Mouse (Mus musculus) left cerebral cortex, postnatal 36 days (tissue): ENCODE results near the gene Frrs1. TPM values are rescaled to one million over a fixed set of nuclear protein-coding genes. Genes with fewer than 3 reads are reported as not detected.

Source experiments
- DNase-seq, 2 experiments: peaks; one replicate each; pipeline ENCODE4 v3.0.0; 2021 to 2022; ENCODE audit warnings: low spot score in 2 of 2, mixed read lengths in 1 of 2
- intact Hi-C: fragments of 180-260 bp; cut with DNase I; formaldehyde crosslinking; loops from one replicate; pipeline ENCODE4 v1.15.1; 2025
- total RNA-seq, 2 experiments: library from RNA; stranded (reverse); gene quantifications; 2 replicates each; pipeline ENCODE4 v1.2.3; 2021

The Frrs1 gene
- total RNA-seq, 2 experiments from 2014 or later = 1.6 to 1.8 TPM

DNA sequence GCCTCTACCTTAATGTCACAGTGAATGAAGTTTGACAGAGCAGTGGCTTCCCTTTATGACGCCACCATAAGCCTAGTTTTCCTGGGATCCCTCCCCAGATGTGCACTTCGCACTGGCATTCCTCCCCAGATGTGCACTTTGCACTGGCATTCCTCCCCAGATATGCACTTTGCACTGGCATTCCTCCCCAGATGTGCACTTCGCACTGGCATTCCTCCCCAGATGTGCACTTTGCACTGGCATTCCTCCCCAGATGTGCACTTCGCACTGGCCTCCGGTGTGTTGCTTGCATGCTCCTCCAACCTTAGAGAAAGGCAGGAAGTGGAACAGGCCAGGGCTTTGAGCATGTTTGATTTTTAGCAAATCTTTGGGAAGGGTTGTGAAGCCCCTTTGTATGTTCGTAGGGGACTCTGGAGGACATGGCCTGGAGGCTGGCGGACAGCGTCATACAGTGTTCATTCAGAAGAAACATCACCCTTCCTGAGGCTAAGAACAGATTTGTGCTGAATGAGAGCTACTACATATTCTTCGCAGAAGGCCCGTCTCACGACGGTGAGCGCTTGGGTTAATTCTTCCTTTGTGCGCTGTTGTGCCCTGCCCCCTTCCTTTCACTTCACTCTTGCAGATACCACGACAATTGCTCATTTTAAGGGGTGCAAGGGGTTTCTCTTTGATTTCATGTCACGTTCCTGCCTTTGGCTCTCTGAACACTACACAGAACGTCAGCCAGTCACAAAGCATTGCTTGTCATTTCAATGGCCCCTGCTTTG, 32.4 kb downstream of the Frrs1 start:
- DNase-seq = no peak
- intact Hi-C loops = no loop called here

- DNase-seq = no peak
- intact Hi-C loops = no loop called here
These were observed 32.9 kb downstream of the Frrs1 start for GRCm38 (mm10) chr3:116892206-116892563.

GRCm38 (mm10) chr3:116892872-116893271, 33.6 kb downstream of the Frrs1 start:
- DNase-seq = no peak
- intact Hi-C loops = no loop called here

DNA sequence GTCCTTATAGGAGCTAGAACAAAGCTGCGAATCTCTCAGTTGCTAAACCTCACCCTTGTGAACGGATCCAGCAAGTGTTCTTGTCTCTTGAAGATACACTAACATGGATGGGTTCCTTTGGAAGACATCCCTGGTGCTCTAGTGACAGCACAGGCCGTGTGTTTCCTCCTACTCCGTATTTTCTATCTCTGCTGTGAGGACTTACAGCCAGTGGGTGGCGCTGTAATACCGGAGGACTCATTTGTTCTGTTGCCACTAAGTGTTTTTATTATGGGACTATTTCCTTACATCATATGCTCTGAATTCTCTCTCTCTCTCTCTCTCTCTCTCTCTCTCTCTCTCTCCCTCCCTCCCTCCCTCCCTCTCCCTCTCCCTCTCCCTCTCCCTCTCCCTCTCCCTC, 44.9 kb downstream of the Frrs1 start:
- DNase-seq = peak; percentile 69 to 83
- intact Hi-C loops = loop anchor here (2.0 kb wide), 1 partner anchor 535 kb away; no protein-coding TSS in a partner anchor

GRCm38 (mm10) chr3:116905898-116906297, 46.6 kb downstream of the Frrs1 start:
- peak; percentile 68 to 78 for DNase-seq
- intact Hi-C loops = loop anchor here (2.0 to 5.0 kb wide), 2 partner anchors 216 to 533 kb away; no protein-coding TSS in a partner anchor

DNA sequence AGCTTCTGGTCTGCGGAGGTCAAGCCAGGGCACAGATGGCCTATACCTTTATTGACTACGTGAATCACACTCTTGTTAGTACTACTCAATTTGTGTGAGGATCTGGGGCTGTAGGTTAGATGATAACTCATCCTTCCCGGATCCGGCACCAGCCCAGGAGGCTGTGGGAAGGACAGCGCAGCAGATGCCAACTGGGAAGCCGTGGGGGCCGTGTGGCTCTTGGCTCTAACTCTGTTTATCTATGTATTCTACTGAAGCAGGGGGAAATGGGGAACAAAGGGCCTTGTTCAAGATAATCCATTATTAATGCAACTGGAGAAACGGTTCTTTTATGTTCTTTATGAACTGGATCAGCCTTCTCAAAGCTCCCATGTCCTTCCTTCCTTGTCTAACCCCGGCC, 47.3 kb downstream of the Frrs1 start:
- no peak for DNase-seq
- intact Hi-C loops = loop anchor here (5.0 kb wide), 1 partner anchor 216 kb away; no protein-coding TSS in a partner anchor

- intact Hi-C loops = no loop called here
- DNase-seq = no peak
These were observed 55.1 kb downstream of the Frrs1 start for GRCm38 (mm10) chr3:116914374-116914773.

DNA sequence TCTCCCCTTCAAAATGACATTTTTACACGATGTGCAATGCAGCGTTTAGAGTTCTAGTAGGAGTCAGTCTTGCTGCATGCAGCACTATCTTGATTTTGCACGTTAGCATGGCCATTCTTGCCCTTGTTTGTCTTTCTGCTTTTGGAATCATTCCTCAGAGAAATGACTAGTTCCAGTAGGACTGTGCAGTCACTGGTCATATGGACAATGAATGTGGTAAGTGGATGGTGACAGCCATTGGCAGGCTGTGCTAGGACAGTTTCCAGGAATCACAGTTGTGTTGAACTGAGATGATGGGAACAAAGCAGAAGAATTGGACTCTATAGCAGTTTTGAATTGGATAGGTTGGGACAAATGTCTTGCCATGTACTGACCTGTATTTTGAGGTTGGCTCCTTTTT, 55.7 kb downstream of the Frrs1 start:
- no peak for DNase-seq
- intact Hi-C loops = no loop called here

GRCm38 (mm10) chr3:116917016-116917415, 57.8 kb downstream of the Frrs1 start:
- intact Hi-C loops = no loop called here

GRCm38 (mm10) chr3:116921535-116921934, 62.3 kb downstream of the Frrs1 start:
- intact Hi-C loops = no loop called here
- no peak for DNase-seq

More at GRCm38 (mm10) chr3:116917016-116917415, 57.8 kb downstream of the Frrs1 start:
- DNase-seq = no peak

DNA sequence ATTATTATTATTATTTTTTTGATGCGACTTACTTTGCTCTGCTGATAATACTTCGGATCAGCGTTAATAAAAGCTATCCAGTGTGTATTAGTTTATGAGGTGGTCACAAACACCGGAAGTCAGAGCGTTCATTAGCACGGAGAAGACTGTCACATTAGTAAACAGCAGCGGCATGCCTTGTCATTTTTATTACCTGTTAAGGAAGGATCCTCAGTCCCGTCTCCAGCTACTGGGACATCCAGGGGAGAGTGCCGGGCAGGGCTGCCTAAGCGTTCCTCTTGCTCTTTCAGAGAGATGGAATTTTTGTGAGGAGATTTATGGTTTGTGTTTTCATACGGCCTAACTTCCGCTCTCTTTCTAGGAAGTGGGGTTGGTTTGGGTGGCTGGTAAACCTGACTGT, 63.8 kb downstream of the Frrs1 start:
- intact Hi-C loops = no loop called here
- no peak for DNase-seq

GRCm38 (mm10) chr3:116928994-116929393, 69.7 kb downstream of the Frrs1 start:
- DNase-seq = no peak
- intact Hi-C loops = no loop called here

DNA sequence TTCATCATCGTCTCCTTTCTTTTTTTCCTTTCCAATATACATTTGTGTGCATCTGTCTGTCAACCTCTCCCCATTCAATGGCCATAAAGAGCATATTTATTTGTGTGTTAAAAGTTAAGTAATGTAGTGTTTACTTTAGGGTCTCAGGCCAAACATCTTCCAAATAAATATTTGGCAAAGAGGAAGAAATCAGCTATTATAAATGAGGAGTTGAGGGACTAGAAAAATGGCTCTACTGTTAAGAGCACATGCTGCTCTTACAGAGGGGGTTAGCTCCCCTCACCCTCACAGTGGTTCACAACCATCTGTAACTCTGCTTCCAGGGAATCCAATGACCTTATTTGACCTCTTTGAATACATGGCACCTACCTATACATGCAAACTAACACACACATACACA, 73.9 kb downstream of the Frrs1 start:
- intact Hi-C loops = no loop called here

GRCm38 (mm10) chr3:116936934-116937691, 77.8 kb downstream of the Frrs1 start:
- no peak for DNase-seq
- intact Hi-C loops = no loop called here

More for the DNA sequence above, 73.9 kb downstream of the Frrs1 start:
- no peak for DNase-seq

- DNase-seq = peak; percentile 39 to 40
These were observed 81.7 kb downstream of the Frrs1 start for GRCm38 (mm10) chr3:116940804-116941558.

GRCm38 (mm10) chr3:116941559-116942117, 82.4 kb downstream of the Frrs1 start:
- intact Hi-C loops = no loop called here

More at GRCm38 (mm10) chr3:116940804-116941558, 81.7 kb downstream of the Frrs1 start:
- intact Hi-C loops = no loop called here

GRCm38 (mm10) chr3:116942751-116943150, 83.5 kb downstream of the Frrs1 start:
- intact Hi-C loops = no loop called here
- DNase-seq = no peak

More at GRCm38 (mm10) chr3:116941559-116942117, 82.4 kb downstream of the Frrs1 start:
- DNase-seq = no peak

DNA sequence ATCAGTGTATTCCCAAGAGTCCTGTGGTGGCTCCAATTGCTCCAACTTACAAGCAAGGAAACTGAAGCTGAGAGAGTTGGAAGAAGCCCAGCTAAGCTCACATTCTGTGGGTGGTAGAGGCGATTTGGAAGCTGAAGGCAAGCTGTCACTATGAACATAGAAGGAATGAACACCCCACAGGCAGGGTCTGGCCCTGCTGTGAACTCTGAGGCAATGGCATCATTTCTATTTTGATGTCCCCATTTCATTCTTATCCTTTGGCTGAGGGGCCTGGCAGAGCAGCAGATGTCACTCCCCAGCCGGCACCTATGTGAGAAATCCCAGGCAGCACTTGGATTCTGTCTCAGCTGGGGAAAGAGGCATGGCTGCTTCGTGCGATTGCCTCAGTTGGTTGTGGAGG, 84.2 kb downstream of the Frrs1 start:
- peak; percentile 36 to 39 for DNase-seq
- intact Hi-C loops = no loop called here

DNA sequence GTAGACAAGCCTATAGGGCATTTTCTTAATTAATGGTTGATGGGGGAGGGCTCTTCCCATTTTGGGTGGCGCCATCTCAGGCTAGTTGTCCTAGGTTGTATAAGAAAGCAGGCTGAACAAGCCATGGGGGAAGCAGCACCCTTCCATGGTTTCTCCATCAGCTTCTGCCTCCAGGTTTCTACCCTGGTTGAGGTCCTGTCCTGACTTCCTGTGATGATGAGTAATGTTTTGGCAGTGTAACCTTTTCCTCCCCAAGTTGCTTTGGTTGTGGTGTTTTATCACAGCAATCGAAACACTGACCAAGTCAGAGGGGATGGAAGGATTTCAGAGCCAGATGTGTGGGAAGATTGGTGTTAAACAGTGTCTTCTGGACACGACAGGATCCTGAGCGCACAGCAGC, 87.2 kb downstream of the Frrs1 start:
- intact Hi-C loops = no loop called here
- no peak for DNase-seq

- intact Hi-C loops = no loop called here
- no peak for DNase-seq
These were observed 91.4 kb downstream of the Frrs1 start for GRCm38 (mm10) chr3:116950665-116951115.
